Mouse (Mus musculus) olfactory bulb, adult 2 months (tissue): Measurements from ENCODE around the gene 1700067P10Rik. TPM values are rescaled to one million over a fixed set of nuclear protein-coding genes. Genes with fewer than 3 reads are reported as not detected.

Experiments used
- H3K27ac ChIP-seq: fragments of 200-500 bp; 2 replicates; pipeline ENCODE4 v1.5.1; 2012; ENCODE audit warnings: low read depth, low read length; ENCODE audit not compliant: insufficient read depth
- H3K4me1 ChIP-seq: fragments of 200-500 bp; 2 replicates; pipeline ENCODE4 v1.6.1; 2012; ENCODE audit warnings: low read length; ENCODE audit not compliant: control insufficient read depth, insufficient read depth
- H3K4me3 ChIP-seq: fragments of 200-500 bp; 2 replicates; pipeline ENCODE4 v1.5.1; 2012; ENCODE audit warnings: mild to moderate bottlenecking, low read depth, low read length, moderate library complexity; ENCODE audit not compliant: insufficient read depth
- CTCF ChIP-seq: fragments of 200-500 bp; IDR thresholded peaks from 2 replicates; pipeline ENCODE4 v1.5.1; 2012; ENCODE audit warnings: low read depth, mild to moderate bottlenecking, low read length, moderate library complexity; ENCODE audit not compliant: insufficient read depth
- POLR2A ChIP-seq: fragments of 200-500 bp; IDR thresholded peaks from 2 replicates; pipeline ENCODE4 v1.6.1; 2012; ENCODE audit warnings: mild to moderate bottlenecking, low read depth, low read length, moderate library complexity; ENCODE audit not compliant: insufficient read depth
- WGBS: fragments of 180-500 bp; shearing (Covaris S2); methylation state at CpG from one replicate; pipeline ENCODE4 v1.1.7; 2018; 5-methylcytosine and 5-hydroxymethylcytosine counted together
- polyA plus RNA-seq: library from polyadenylated mRNA; stranded (reverse); fragments of >200 nt; gene quantifications from 2 replicates; pipeline ENCODE4 v1.2.4, GENCODE M21; 2012; ENCODE audit warnings: low replicate concordance; ENCODE audit not compliant: missing spikeins, insufficient read depth, insufficient read length

The 1700067P10Rik gene
- polyA plus RNA-seq, 1 experiment, result not detected

DNA sequence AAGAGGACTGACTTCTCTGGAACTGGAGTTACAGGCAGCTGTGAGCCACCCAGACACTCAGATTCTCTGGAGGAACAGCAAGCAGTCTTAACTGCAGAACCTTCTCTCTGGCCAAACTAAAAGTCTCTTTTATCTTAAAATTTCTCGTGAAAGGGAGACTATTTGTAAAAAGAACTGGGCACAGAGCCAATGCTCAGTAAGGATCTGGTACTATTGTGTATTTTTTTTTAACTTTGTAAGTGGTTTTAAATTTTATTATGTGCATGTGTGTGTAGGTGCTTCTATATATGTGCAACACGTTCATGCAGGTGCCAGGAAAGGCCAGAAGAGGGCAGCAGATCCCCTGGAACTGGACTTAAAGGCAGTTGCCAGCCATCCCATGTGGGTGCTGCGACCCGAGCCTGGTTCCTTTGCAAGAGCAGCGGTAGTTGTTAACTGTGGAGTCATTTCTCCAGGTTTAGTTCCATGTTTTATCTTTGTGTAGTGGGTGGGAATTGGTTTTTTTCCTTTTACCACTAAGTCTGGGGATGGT lies 4.2 kb downstream of the 1700067P10Rik start:
- Histone ChIP-seq H3K4me1 (peaks cover 27% of the 10 kb centered on the region), H3K27ac (no peak overlapping the region), H3K4me3 (no peak overlapping the region)
- 69% methylated on average over 5 of the region's 5 CpGs for WGBS
- TF ChIP-seq CTCF, result no peak
- no peak for TF ChIP-seq POLR2A

DNA sequence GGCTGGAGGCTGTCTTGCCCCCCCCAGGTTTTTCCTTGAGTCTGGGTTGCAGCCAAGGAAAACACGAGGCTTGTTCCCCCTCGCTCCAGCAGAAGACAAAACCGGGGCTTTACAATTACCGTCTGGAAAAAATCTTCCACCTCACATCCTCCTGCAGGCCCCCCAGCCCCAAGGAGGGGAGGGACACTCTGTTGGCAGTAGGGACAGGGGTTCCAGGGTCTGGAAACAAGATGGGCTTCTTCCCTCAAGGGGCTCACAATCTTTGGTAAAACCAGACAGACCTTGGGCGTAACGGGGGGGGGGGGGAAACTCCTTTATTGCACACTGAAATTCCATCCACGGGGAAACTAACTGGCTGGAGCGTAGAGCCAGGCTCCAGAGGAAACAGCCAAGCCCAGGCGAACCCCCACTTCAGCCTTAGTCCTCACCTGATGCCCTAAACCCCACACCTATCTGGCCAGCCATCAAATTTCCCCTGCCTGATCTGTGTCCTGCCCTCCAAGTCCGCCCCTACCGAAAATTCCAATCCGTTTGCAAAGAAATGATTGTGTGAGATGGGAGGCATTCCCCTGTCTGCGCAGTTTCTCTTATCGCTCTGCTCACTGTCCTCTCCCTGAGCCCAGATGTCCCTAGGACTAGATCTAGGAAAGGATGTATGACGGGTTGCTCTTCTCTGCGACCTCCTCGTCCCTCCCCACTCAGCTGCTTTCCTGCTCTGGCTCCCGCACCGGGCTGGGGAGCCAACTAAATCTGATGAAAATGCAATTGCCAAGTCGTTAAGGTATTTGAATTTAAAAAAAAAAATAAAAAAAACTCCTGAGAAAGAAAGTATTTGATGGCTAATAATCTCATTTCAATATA lies 5.9 kb downstream of the 1700067P10Rik start:
- 16% methylated on average over 20 of the region's 20 CpGs for WGBS
- peaks cover 36% of the 10 kb centered on the region for H3K4me1 ChIP-seq
- no peak overlapping the region for H3K4me3 ChIP-seq
- H3K27ac ChIP-seq, result no peak overlapping the region
- TF ChIP-seq CTCF, result no peak
- TF ChIP-seq POLR2A, result no peak

- H3K27ac ChIP-seq, result no peak overlapping the region
- WGBS, result 4% methylated on average over 26 of the region's 26 CpGs
- TF ChIP-seq CTCF, result no peak
- no peak for TF ChIP-seq POLR2A
- peaks cover 36% of the 10 kb centered on the region for H3K4me1 ChIP-seq
- H3K4me3 ChIP-seq, result no peak overlapping the region
These were observed 6.6 kb downstream of the 1700067P10Rik start for GRCm38 (mm10) chr17:48095718-48096121.

GRCm38 (mm10) chr17:48096321-48096720 lies 7.2 kb downstream of the 1700067P10Rik start:
- WGBS, result 23% methylated on average over 17 of the region's 17 CpGs
- Histone ChIP-seq H3K4me1 (peaks cover 36% of the 10 kb centered on the region), H3K4me3 (no peak overlapping the region), H3K27ac (no peak overlapping the region)
- TF ChIP-seq CTCF (no peak), POLR2A (no peak)

DNA sequence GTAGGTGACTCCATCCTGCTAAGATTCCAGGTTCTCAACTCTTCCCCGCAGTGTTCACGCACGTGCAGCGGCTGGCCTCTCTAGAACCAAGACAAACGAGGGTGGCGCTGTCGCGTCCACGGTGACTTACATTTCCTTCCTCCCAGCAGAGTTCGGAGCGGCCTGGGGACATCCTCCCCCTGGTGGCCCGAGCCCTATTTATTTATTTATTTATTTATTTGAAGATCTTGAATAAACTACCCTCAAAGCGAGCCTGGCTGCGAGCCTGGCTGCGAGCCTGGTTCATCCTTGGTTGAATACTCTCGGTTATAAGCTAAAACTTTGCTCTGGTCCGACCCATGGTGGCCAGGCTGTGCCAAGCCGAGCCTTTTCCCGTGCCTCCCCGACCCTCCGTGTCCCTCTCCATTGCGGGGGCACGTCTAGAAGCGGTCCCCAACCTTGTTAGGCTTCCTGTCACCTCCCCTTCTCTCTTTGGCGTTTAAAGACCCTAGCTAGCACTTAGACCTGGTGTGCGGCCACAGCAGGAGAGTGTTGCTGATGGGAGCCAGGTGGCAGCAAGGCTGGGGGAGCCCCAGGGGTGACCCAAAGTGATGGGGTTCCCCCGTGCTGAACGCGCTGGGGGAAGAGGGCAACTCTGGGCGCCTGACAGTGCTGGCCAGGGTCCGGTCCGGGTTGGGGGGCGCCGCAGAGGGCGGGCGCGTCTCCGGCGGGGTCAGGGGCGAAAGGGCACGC lies 8.1 kb downstream of the 1700067P10Rik start:
- Histone ChIP-seq H3K4me1 (peaks cover 36% of the 10 kb centered on the region), H3K4me3 (no peak overlapping the region), H3K27ac (no peak overlapping the region)
- WGBS, result 4% methylated on average over 37 of the region's 41 CpGs
- TF ChIP-seq POLR2A (no peak), CTCF (no peak)

- no peak for TF ChIP-seq CTCF
- TF ChIP-seq POLR2A, result no peak
- Histone ChIP-seq H3K4me1 (peaks cover 36% of the 10 kb centered on the region), H3K27ac (no peak overlapping the region), H3K4me3 (no peak overlapping the region)
- WGBS, result 2% methylated on average over 42 of the region's 43 CpGs
These were observed 8.8 kb downstream of the 1700067P10Rik start for GRCm38 (mm10) chr17:48097743-48098527.

GRCm38 (mm10) chr17:48098528-48098890 lies 9.4 kb downstream of the 1700067P10Rik start:
- 2% methylated on average over 19 of the region's 19 CpGs for WGBS
- H3K4me3 ChIP-seq, result no peak overlapping the region
- TF ChIP-seq POLR2A (no peak), CTCF (no peak)
- peaks cover 36% of the 10 kb centered on the region for H3K4me1 ChIP-seq
- no peak overlapping the region for H3K27ac ChIP-seq

DNA sequence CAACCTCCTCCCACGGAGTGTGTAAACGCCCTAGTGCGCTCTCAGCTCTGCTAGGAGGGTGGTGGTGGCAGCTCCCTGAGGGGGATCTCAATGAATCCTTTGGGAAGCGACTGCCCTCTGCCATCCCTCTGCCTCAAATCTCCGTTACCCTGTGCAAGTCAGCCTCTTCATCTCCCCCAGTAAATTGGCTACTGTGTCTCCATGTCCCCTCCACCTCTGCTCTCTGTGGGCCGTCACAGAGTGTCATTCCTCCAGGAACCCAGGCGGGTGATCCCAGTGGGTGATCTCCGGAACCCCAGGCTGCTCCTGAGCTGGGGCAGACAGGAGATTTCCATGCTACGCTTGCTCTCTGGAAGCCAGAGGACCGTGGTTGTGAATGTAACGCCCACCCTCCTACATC lies 10.2 kb downstream of the 1700067P10Rik start:
- H3K27ac ChIP-seq, result no peak overlapping the region
- no peak for TF ChIP-seq CTCF
- no peak for TF ChIP-seq POLR2A
- 13% methylated on average over 11 of the region's 11 CpGs for WGBS
- peaks cover 36% of the 10 kb centered on the region for H3K4me1 ChIP-seq
- H3K4me3 ChIP-seq, result no peak overlapping the region
